Mouse (Mus musculus): Measurements from ENCODE around the gene Wwox.

- TF ChIP-seq FLI1 (IDR thresholded peaks at IDR 0.05; ENCODE audit: low read length) (no peak), GATA1 (IDR thresholded peaks at IDR 0.05; ENCODE audit: borderline replicate concordance, low read length) (no peak)
Measured at GRCm38 (mm10) chr8:114959406-114959805, 520.0 kb downstream of the Wwox start.

All from megakaryocyte, embryonic 14.5 days (primary cell).